ENCODE assay signal across 18 mouse cellular contexts in the genomic region with DNA sequence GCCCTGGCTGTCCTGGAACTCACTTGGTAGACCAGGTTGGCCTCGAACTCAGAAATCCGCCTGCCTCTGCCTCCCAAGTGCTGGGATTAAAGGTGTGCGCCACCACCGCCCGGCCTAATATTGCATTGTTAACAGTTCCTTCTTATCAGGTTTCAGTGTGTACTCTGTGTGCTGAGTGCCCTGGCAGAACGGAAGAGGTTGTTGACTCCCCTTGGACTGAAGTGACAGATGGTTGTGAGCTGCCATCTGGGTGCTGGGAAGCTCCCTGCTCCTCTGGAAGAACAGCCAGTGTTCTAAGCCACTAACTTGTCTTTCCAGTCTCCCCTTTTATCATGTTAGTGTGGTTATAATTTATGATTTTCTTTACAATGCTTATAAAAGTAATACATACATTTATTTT. TPM values are rescaled to one million over a fixed set of nuclear protein-coding genes. Genes with fewer than 3 reads are reported as not detected.
DNase-seq lines count a peak whose midpoint lies in the region; ATAC-seq and TF ChIP-seq lines count a peak whose summit lies in the region.
"Had no signal": no experiment of that assay in that cellular context is flagged by ENCODE, and none has a peak within 500 bp of the region (broad histone marks: within the 10 kb centered on the region; RNA-seq: fewer than 3 reads in every experiment).

No protein-coding gene starts in this region.

- peak; percentile 58; the same call in 1 of the 2 replicates for ATAC-seq in forebrain, embryonic 16.5 days
- ATAC-seq in forebrain, embryonic 13.5 days, result no peak
- no peak for ATAC-seq in frontal cortex, adult (ENCODE audit: low TSS enrichment)
- no peak for ATAC-seq in intestine, postnatal 0 days
- ATAC-seq: midbrain, embryonic 16.5 days had no signal

- TF ChIP-seq CTCF in intestine, postnatal 0 days (IDR thresholded peaks at IDR 0.05; ENCODE audit: low read depth), result no peak

- H3K4me2 ChIP-seq in forebrain, embryonic 16.5 days (ENCODE audit: low read length), result no peak overlapping the region
- H3K4me2 ChIP-seq in forebrain, embryonic 13.5 days, result no peak overlapping the region
- no peak overlapping the region for H3K4me2 ChIP-seq in intestine, postnatal 0 days (replicated peaks; ENCODE audit: low read depth)
- H3K4me2 ChIP-seq: heart, embryonic 12.5 days; hindbrain, embryonic 12.5 days; limb, embryonic 15.5 days; neural tube, embryonic 13.5 days had no signal

- peak; percentile 95 for DNase-seq in brain, adult 2 months (ENCODE audit: low read depth, low spot score)
- peak; percentile 87 for DNase-seq in cerebellum, adult 9-10 months
- DNase-seq in layer of hippocampus, adult 9-11 months, result peak; percentile 77
- DNase-seq in Muller cell, postnatal 12 days (ENCODE audit: inconsistent ontology term), result no peak
- DNase-seq: adrenal gland, postnatal 25 days; kidney, adult 8-10 months; retina, postnatal 1 day; thymus, postnatal 14 days had no signal

- H3K27me3 ChIP-seq in forebrain, embryonic 16.5 days (replicated peaks; ENCODE audit: control insufficient read depth, insufficient read depth, low read length), result no peaks in the 10 kb centered on the region
- no peaks in the 10 kb centered on the region for H3K27me3 ChIP-seq in forebrain, embryonic 13.5 days
- H3K27me3 ChIP-seq in intestine, postnatal 0 days (replicated peaks; ENCODE audit: control insufficient read depth, insufficient read depth, low read length), result no peaks in the 10 kb centered on the region
- H3K27me3 ChIP-seq: heart, embryonic 12.5 days; hindbrain, embryonic 12.5 days; limb, embryonic 15.5 days; neural tube, embryonic 13.5 days had no signal

- no peak overlapping the region for H3K4me3 ChIP-seq in forebrain, embryonic 16.5 days (replicated peaks; ENCODE audit: low read length)
- H3K4me3 ChIP-seq in forebrain, embryonic 13.5 days, result no peak overlapping the region
- H3K4me3 ChIP-seq in intestine, postnatal 0 days (ENCODE audit: low read depth, low read length), result no peak overlapping the region
- H3K4me3 ChIP-seq: heart, embryonic 12.5 days; hindbrain, embryonic 12.5 days; limb, embryonic 15.5 days; neural tube, embryonic 13.5 days had no signal

- H3K9me3 ChIP-seq in forebrain, embryonic 16.5 days (ENCODE audit: control insufficient read depth, low read length), result no peaks in the 10 kb centered on the region
- no peaks in the 10 kb centered on the region for H3K9me3 ChIP-seq in forebrain, embryonic 13.5 days (replicated peaks)
- no peaks in the 10 kb centered on the region for H3K9me3 ChIP-seq in intestine, postnatal 0 days (ENCODE audit: control insufficient read depth)
- H3K9me3 ChIP-seq: hindbrain, embryonic 12.5 days; limb, embryonic 15.5 days; neural tube, embryonic 13.5 days had no signal

- WGBS in forebrain, embryonic 16.5 days, result 83% methylated on average over 6 of the region's 6 CpGs
- 93% methylated on average over 6 of the region's 6 CpGs for WGBS in forebrain, embryonic 13.5 days
- 70% methylated on average over 6 of the region's 6 CpGs for WGBS in intestine, postnatal 0 days

- H3K4me1 ChIP-seq in forebrain, embryonic 16.5 days (replicated peaks; ENCODE audit: control insufficient read depth, insufficient read depth, low read length), result no peaks in the 10 kb centered on the region
- no peaks in the 10 kb centered on the region for H3K4me1 ChIP-seq in forebrain, embryonic 13.5 days
- H3K4me1 ChIP-seq in intestine, postnatal 0 days (replicated peaks; ENCODE audit: control insufficient read depth, insufficient read depth, low read length), result no peaks in the 10 kb centered on the region
- H3K4me1 ChIP-seq: heart, embryonic 12.5 days; hindbrain, embryonic 12.5 days; limb, embryonic 15.5 days; neural tube, embryonic 13.5 days had no signal

- no peak overlapping the region for H3K27ac ChIP-seq in forebrain, embryonic 16.5 days (ENCODE audit: low read length)
- no peak overlapping the region for H3K27ac ChIP-seq in forebrain, embryonic 13.5 days
- H3K27ac ChIP-seq in intestine, postnatal 0 days (ENCODE audit: low read depth, low read length), result no peak overlapping the region
- H3K27ac ChIP-seq: hindbrain, embryonic 12.5 days; limb, embryonic 15.5 days; macrophage; neural tube, embryonic 13.5 days had no signal

- no peak overlapping the region for H3K9ac ChIP-seq in forebrain, embryonic 16.5 days (replicated peaks; ENCODE audit: low read depth, low read length)
- no peak overlapping the region for H3K9ac ChIP-seq in forebrain, embryonic 13.5 days
- H3K9ac ChIP-seq in intestine, postnatal 0 days (ENCODE audit: low read depth, low read length), result no peak overlapping the region
- H3K9ac ChIP-seq: heart, embryonic 12.5 days; hindbrain, embryonic 12.5 days; limb, embryonic 15.5 days; neural tube, embryonic 13.5 days had no signal

- H3K36me3 ChIP-seq in forebrain, embryonic 16.5 days (ENCODE audit: control insufficient read depth, insufficient read depth), result peaks cover 11% of the 10 kb centered on the region; the same call in 1 of the 2 replicates
- H3K36me3 ChIP-seq in forebrain, embryonic 13.5 days (ENCODE audit: poor library complexity, severe bottlenecking), result peaks cover 69% of the 10 kb centered on the region
- peaks cover 44% of the 10 kb centered on the region for H3K36me3 ChIP-seq in intestine, postnatal 0 days (ENCODE audit: control insufficient read depth, insufficient read depth)

RNA-seq across cellular contexts. Expression of gene Usf3, which starts 31.3 kb away (rescaled TPM):
- 3.3 and 4.0 TPM in 2 replicates for polyA plus RNA-seq in forebrain, embryonic 16.5 days (2015; fragmentation: Nextera tagmentation; extraction: Ambion mirVana)
- 3.3 and 3.7 TPM in 2 replicates for polyA plus RNA-seq in forebrain, embryonic 13.5 days (2015; fragmentation: Nextera tagmentation; extraction: Ambion mirVana)
- 2.1 and 2.3 TPM in 2 replicates for polyA plus RNA-seq in intestine, postnatal 0 days (2015; fragmentation: Nextera tagmentation; extraction: Ambion mirVana)
